Mouse (Mus musculus) limb, embryonic 11.5 days (tissue): ENCODE data around the gene Cr2. TPM values are rescaled to one million over a fixed set of nuclear protein-coding genes. Genes with fewer than 3 reads are reported as not detected.
"Not testable (repeated sequence)": the region's sequence is repeated elsewhere in the genome, so short reads cannot be mapped to it uniquely, and the experiment has no call there.

ENCODE experiments used
- ATAC-seq: fragments of 200-750 bp; cut with Nextera tagmentation; 2 replicates; pipeline ENCODE4 v1.8.0; 2017; ENCODE audit warnings: low read depth; ENCODE audit not compliant: insufficient number of reproducible peaks, low FRiP score, low TSS enrichment
- DNase-seq: peaks from one replicate; pipeline ENCODE4 v3.0.0-alpha.2; 2015; ENCODE audit warnings: low spot score
- H3K27ac ChIP-seq: fragments of 300-500 bp; sonication (generic); replicated peaks from 2 replicates; pipeline ENCODE4 v1.5.1; 2014; ENCODE audit warnings: low read depth, mild to moderate bottlenecking, low read length
- H3K27me3 ChIP-seq: fragments of 300-500 bp; sonication (generic); 2 replicates; pipeline ENCODE4 v1.6.1; 2014; ENCODE audit warnings: mild to moderate bottlenecking, low read length, mixed read lengths; ENCODE audit not compliant: control insufficient read depth, insufficient read depth
- H3K36me3 ChIP-seq: fragments of 300-500 bp; sonication (generic); 2 replicates; pipeline ENCODE4 v1.6.1; 2014; ENCODE audit warnings: mild to moderate bottlenecking, low read length, moderate library complexity, mixed read lengths; ENCODE audit not compliant: control insufficient read depth, insufficient read depth
- H3K4me1 ChIP-seq: fragments of 300-500 bp; sonication (generic); 2 replicates; pipeline ENCODE4 v1.6.1; 2014; ENCODE audit warnings: low read length, mixed read lengths; ENCODE audit not compliant: control insufficient read depth, insufficient read depth
- H3K4me2 ChIP-seq: fragments of 300-500 bp; sonication (generic); 2 replicates; pipeline ENCODE4 v1.6.1; 2014; ENCODE audit warnings: low read depth, mild to moderate bottlenecking, moderate library complexity; ENCODE audit not compliant: severe bottlenecking
- H3K4me3 ChIP-seq: fragments of 300-500 bp; sonication (generic); 2 replicates; pipeline ENCODE4 v1.5.1; 2014; ENCODE audit warnings: low read depth, low read length
- H3K9ac ChIP-seq: fragments of 300-500 bp; sonication (generic); 2 replicates; pipeline ENCODE4 v1.6.1; 2014; ENCODE audit warnings: mild to moderate bottlenecking, low read length
- H3K9me3 ChIP-seq: fragments of 300-500 bp; sonication (generic); 2 replicates; pipeline ENCODE4 v1.6.1; 2016; ENCODE audit warnings: low read length; ENCODE audit not compliant: control insufficient read depth
- WGBS: fragments of 180-500 bp; shearing (Covaris S2); extraction: QIAGEN DNeasy Blood & Tissue Kit; methylation state at CpG from one replicate; pipeline ENCODE4 v1.1.7; 2014; 5-methylcytosine and 5-hydroxymethylcytosine counted together
- polyA plus RNA-seq: library from polyadenylated mRNA; unstranded; fragments of >200 nt; fragmentation: Nextera tagmentation; extraction: Ambion mirVana; gene quantifications from 2 replicates; pipeline ENCODE4 v1.2.1, GENCODE M21; 2014

The Cr2 gene
- 0.14 and 0.65 TPM in 2 replicates for polyA plus RNA-seq

DNA sequence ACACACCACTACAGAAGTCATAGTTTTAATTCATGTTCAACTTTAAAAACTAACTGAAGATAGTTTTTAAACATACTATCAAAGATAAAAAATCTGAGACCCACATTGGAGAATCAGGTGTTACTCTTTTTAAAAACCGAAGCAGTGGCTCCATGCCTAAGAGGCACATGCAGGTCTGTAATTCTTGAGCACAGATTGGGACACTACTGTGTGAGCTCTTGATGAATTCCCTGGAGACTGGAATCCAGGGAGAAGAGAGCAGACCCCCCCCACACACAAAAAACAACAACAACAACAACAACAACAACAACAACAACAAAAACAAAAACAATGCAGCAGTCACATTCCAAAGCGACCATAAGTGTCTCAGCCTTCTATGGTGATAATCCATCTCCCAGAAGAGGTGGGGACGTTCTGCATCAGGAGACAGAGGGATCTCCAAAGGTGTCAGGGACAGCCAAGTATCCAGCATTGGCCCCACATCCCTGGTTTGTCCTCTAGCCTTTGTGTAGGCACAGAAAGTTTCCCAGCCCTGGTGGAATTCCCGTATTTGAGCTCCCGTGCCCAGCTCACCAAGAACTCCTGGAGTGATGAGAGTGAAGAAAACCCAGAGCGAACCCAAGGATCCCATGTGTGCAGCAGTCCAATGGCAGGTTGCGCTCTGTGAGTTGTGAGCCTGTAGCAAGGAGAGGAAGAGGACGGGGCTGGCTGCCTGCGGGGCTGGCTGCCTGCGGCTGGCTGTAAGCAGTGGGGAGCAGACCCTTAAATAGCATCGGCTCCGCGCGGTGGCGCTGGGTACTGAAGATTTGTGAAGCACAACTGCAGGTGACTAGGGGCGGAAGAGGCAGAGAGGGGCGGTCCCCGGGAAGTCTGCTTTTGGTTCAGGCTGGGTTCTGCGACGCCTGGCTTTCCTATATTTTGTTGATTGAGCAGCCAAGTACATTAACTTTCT, at the start of gene Cr2:
Cr2 (minus strand) TSS at position 737 of the 952 bp plus-strand sequence.
- Histone ChIP-seq H3K4me2 (peak within 1 kb of the TSS; percentile 46; the same call in 1 of the 2 replicates), H3K4me1 (no peaks in the 10 kb centered on the region), H3K9me3 (no peaks in the 10 kb centered on the region), H3K9ac (no peak within 1 kb of the TSS), H3K27ac (no peak within 1 kb of the TSS), H3K4me3 (no peak within 1 kb of the TSS), H3K27me3 (no peaks in the 10 kb centered on the region), H3K36me3 (no peaks in the 10 kb centered on the region)
- peak; percentile 87 for DNase-seq
- ATAC-seq, result peak; percentile 96
- 9% methylated on average over 20 of the region's 20 CpGs for WGBS

DNA sequence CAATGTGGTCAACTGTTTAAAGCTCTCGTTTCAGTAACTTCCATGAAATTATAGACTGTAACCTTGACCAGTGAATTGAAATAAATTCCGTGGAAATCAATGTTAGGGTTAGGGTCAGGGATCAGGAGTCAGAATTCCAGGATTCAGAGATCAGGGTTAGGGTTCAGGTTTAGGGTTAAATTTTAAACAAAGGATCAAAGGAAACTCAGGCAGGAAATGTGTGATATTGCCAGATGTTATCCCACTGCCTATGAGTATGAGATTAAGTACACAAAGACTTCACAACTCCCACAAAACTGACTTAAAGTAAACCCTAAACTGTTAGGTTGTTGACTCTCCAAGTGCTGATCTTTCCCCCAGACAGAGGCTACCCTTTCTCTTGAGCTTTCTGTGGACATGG, 45.3 kb upstream of the Cr2 start:
- no peaks in the 10 kb centered on the region for H3K4me1 ChIP-seq
- no peak overlapping the region for H3K4me2 ChIP-seq
- H3K9ac ChIP-seq, result no peak overlapping the region
- no peak overlapping the region for H3K27ac ChIP-seq
- ATAC-seq (no peak), DNase-seq (no peak)
- no peaks in the 10 kb centered on the region for H3K9me3 ChIP-seq
- H3K4me3 ChIP-seq, result no peak overlapping the region
- H3K36me3 ChIP-seq, result no peaks in the 10 kb centered on the region
- no peaks in the 10 kb centered on the region for H3K27me3 ChIP-seq
- WGBS, result 69% methylated on average over 2 of the region's 2 CpGs

DNA sequence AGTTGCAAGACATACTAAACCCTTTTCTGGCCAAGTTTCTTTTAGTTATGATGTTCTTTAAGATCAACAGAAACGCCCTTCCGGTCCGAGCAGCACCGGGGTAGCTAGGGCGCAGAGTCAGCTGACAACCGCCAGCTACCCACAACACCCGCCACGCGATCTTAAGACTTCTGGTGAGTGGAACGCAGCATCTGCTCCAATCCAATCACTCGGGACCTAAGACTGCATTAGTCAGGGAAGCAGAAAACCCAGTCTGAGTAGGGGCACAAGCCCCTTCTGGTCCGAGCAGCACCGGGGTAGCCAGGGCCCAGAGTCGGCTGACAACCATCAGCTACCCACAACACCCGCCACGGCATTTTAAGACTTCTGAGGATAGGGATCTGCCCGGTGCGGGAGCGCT, 36.3 kb upstream of the Cr2 start:
- H3K4me2 ChIP-seq, DNase-seq, H3K27ac ChIP-seq, H3K36me3 ChIP-seq, H3K9me3 ChIP-seq, H3K9ac ChIP-seq, H3K4me1 ChIP-seq, H3K27me3 ChIP-seq, ATAC-seq, H3K4me3 ChIP-seq: not testable (repeated sequence)
- 54% methylated on average over 19 of the region's 19 CpGs for WGBS

DNA sequence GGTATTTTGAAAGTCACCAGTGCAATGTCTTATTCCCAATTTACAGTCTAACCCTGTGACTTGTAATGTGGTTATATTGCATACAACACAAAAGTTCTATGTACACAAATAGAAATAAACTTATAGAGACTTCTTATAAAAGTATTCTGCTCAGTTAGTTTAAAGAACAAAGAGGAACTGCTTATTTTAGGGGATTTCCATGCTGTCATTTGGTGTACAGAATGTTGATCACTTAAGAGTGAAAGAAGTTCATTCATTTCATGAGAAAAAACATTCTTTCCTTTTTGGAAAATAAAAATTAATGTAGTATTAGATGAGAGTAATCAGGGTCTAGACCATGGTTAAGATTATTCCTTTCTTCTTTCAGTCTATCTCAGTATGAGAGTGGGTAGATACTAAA, 8.2 kb upstream of the Cr2 start:
- ATAC-seq (no peak), DNase-seq (no peak)
- Histone ChIP-seq H3K27me3 (no peaks in the 10 kb centered on the region), H3K27ac (no peak overlapping the region), H3K4me1 (no peaks in the 10 kb centered on the region), H3K4me3 (no peak overlapping the region), H3K36me3 (no peaks in the 10 kb centered on the region), H3K9me3 (no peaks in the 10 kb centered on the region), H3K9ac (no peak overlapping the region), H3K4me2 (no peak overlapping the region)

DNA sequence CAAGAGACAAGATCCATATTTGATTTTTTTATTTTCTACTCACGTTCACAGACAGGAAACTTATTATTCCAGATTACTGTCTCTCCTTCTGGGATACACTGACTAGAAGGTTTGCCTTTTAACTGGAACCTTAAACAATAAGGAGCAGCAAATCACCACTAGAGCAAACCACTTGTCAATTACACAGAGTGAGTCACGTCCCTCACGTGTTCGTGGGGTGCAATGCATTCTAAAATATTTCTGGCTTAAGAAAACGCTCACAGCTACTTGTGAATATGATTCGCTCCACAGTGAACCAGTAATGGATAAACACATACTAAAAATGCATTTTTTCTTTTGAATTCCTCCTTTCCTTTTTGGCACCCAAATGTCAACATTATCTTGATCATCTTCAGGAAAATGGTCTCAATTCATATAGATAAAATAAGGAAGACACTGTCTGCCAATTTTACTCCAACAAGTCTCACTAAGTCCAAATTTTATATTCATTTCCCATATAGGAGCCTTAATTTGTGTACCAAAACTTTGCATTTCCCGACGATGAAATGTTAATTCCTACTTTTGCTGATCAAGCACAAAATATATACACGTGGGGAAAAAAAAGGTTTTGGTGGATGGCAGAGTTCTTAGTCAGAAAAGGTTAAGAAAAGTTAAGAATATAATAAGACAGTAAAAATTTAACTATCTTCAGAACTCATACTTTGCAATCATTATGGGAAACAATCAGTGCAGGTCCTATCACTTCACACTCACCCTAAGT, 11.3 kb downstream of the Cr2 start:
- Histone ChIP-seq H3K27me3 (no peaks in the 10 kb centered on the region), H3K4me2 (no peak overlapping the region), H3K9me3 (no peaks in the 10 kb centered on the region), H3K4me1 (no peaks in the 10 kb centered on the region), H3K4me3 (no peak overlapping the region), H3K9ac (no peak overlapping the region), H3K27ac (no peak overlapping the region), H3K36me3 (no peaks in the 10 kb centered on the region)
- no peak for ATAC-seq
- 85% methylated on average over 9 of the region's 9 CpGs for whole genome bisulfite sequencing
- no peak for DNase-seq

DNA sequence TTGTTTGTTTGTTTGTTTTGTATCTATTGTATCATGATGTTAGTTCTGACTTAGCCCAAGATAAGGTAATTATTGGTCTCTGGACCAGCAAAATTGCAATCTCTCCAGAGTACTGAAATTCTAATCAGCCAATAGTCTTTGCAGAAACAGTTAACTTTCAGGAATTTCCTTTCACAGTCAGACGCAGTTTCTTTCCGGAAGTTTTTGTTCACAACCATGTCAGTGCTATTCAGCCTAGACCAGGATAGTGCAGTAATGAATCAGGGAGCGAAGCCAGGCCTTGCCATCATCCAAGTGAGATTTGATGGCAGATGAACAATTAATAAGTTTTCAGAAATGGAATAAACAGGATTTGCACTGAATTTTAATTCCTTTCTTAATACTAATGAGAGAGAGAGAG, 44.4 kb downstream of the Cr2 start:
- Histone ChIP-seq H3K4me1 (no peaks in the 10 kb centered on the region), H3K9ac (no peak overlapping the region), H3K4me3 (no peak overlapping the region), H3K4me2 (no peak overlapping the region), H3K9me3 (no peaks in the 10 kb centered on the region), H3K27me3 (no peaks in the 10 kb centered on the region), H3K27ac (no peak overlapping the region), H3K36me3 (no peaks in the 10 kb centered on the region)
- no peak for ATAC-seq
- 82% methylated on average over 3 of the region's 3 CpGs for WGBS
- no peak for DNase-seq

DNA sequence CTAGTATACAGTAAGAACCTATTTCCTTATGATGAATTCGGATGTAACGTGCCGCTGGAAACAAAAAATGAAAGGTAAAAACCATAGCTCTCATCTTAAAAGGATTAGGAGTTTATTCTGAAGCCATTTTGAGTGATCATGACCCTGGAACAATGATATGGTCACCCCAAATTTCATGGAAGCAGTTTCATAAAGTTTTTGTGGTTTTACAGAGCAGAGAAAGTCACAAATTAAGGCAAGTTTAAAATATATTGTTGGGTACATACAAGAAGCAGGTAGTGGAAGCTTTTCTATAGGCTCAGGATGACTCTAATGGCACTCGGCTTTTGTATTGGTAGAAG, 44.9 kb downstream of the Cr2 start:
- DNase-seq (no peak), ATAC-seq (no peak)
- H3K4me1 ChIP-seq, result no peaks in the 10 kb centered on the region
- peak overlapping the region; percentile 45 for H3K4me2 ChIP-seq
- peak overlapping the region; percentile 75 for H3K9ac ChIP-seq
- H3K27me3 ChIP-seq, result no peaks in the 10 kb centered on the region
- H3K27ac ChIP-seq, result peak overlapping the region; percentile 85
- WGBS, result 34% methylated on average over 4 of the region's 4 CpGs
- H3K4me3 ChIP-seq, result peak overlapping the region; percentile 57
- no peaks in the 10 kb centered on the region for H3K9me3 ChIP-seq
- no peaks in the 10 kb centered on the region for H3K36me3 ChIP-seq

DNA sequence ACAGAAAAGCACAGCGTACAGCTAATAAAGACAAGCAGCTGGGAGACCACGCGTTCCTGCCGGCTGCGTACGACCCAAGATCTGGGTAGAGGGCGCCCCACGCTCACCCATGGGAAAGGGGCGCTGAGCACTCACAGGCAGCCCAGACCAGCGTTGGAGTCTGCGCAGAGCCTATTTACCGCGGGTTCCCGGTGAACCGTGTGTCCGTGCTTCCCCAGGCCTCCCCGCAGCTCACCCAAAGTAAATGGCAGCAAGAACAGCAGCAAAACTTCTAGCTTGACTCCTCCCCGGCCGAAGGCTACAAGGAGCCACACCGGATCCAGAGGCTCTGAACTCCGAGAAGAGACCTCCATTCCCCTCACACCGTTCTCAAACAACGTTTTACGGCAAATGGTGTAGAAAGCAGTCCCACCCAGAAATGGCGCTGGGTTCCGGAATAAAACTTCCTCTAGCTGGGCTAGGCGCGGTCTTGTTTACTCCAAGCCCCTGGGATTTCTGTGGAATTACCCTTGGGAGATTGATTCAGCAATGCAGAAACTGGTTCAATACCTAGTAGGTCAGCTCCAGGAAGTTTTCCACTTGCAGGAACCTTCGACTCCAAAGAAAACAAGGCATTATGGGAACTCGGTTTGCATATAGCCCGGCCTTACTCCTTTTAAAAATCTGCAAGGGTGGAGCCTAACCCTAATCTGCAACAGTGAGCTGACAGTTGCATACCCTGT, 45.4 kb downstream of the Cr2 start, which contains the start of gene Cr1l:
Cr1l (minus strand) TSS at position 634 of the 722 bp plus-strand sequence.
- Histone ChIP-seq H3K4me2 (peak within 1 kb of the TSS; percentile 45), H3K9ac (peak within 1 kb of the TSS; percentile 75), H3K9me3 (no peaks in the 10 kb centered on the region), H3K4me1 (no peaks in the 10 kb centered on the region), H3K27me3 (no peaks in the 10 kb centered on the region), H3K36me3 (no peaks in the 10 kb centered on the region), H3K4me3 (peak within 1 kb of the TSS; percentile 57), H3K27ac (peak within 1 kb of the TSS; percentile 85)
- ATAC-seq, result peak; percentile 99
- DNase-seq, result peak; percentile 88
- WGBS, result under 1% methylated on average over 31 of the region's 31 CpGs
